In the genomic region with DNA sequence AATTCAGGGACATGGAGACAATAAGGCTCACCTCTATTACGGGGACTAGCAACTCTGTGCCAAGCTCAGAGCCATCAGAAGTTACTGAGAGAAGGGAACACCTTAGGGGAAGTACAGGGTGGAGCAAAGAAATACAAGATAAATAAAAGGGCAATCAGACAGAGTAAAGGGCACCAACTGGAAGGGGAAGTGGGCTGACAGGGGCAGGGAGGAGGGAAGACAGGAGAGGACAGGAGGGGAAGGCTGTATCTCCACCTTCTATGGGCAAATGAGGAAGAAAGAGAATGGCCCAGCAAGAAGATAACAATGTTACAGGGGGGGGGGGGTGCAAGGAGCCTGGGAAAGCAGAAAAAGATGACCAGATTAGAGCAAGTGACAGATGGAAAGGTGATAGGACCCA, we compare ENCODE assay signal across 1 mouse cellular context.
TF ChIP-seq lines count a peak whose summit lies in the region.

No protein-coding gene starts in this region.

TF ChIP-seq in MEL, 35 proteins besides CTCF, POLR2A, EP300 and RAD21 (continued from another document):
- TF ChIP-seq TCF12 (IDR thresholded peaks at IDR 0.05; ENCODE audit: low read depth, low read length) (0 out of 2 replicates have a peak, but pooled peaks have one; percentile 25), USF2 (IDR thresholded peaks at IDR 0.05; ENCODE audit: borderline replicate concordance in 1 of 2, insufficient read depth in 1 of 2, low read depth in 1 of 2, low read length in 2 of 2) (no peak), MAZ (IDR thresholded peaks at IDR 0.05; ENCODE audit: low read depth, low read length) (peak; percentile 23; the same call in 1 of the 2 replicates), GABPA (IDR thresholded peaks at IDR 0.05; ENCODE audit: low read depth, low read length) (no peak)
TF ChIP-seq in MEL: peak in this region for 6.
